Mouse (Mus musculus) C2C12 (cell line): ENCODE results near the gene Olfr545.

Experiments used
- CEBPB ChIP-seq: IDR thresholded peaks from one replicate; pipeline ENCODE4 v1.6.1; 2011; ENCODE audit warnings: low read depth, mild to moderate bottlenecking, control low read depth, moderate library complexity
- CTCF ChIP-seq: IDR thresholded peaks from one replicate; pipeline ENCODE4 v1.5.1; 2011; ENCODE audit not compliant: control insufficient read depth, insufficient read depth, insufficient read length
- USF1 ChIP-seq: IDR thresholded peaks from one replicate; pipeline ENCODE4 v1.6.1; 2011; ENCODE audit warnings: low read depth, mild to moderate bottlenecking, control low read depth, moderate library complexity

- TF ChIP-seq CTCF, result no peak
- no peak for TF ChIP-seq USF1
- no peak for TF ChIP-seq CEBPB
Measured at GRCm38 (mm10) chr7:102516261-102517050, 17.1 kb upstream of the Olfr545 start.
